Mouse (Mus musculus) limb, embryonic 11.5 days (tissue): ENCODE measurements around the gene Rpl12. TPM values are rescaled to one million over a fixed set of nuclear protein-coding genes. Genes with fewer than 3 reads are reported as not detected.

Experiments
- ATAC-seq: fragments of 200-750 bp; cut with Nextera tagmentation; 2 replicates; pipeline ENCODE4 v1.8.0; 2017; ENCODE audit warnings: low read depth; ENCODE audit not compliant: insufficient number of reproducible peaks, low FRiP score, low TSS enrichment
- DNase-seq: peaks from one replicate; pipeline ENCODE4 v3.0.0-alpha.2; 2015; ENCODE audit warnings: low spot score
- H3K27ac ChIP-seq: fragments of 300-500 bp; sonication (generic); replicated peaks from 2 replicates; pipeline ENCODE4 v1.5.1; 2014; ENCODE audit warnings: low read depth, mild to moderate bottlenecking, low read length
- H3K27me3 ChIP-seq: fragments of 300-500 bp; sonication (generic); 2 replicates; pipeline ENCODE4 v1.6.1; 2014; ENCODE audit warnings: mild to moderate bottlenecking, low read length, mixed read lengths; ENCODE audit not compliant: control insufficient read depth, insufficient read depth
- H3K36me3 ChIP-seq: fragments of 300-500 bp; sonication (generic); 2 replicates; pipeline ENCODE4 v1.6.1; 2014; ENCODE audit warnings: mild to moderate bottlenecking, low read length, moderate library complexity, mixed read lengths; ENCODE audit not compliant: control insufficient read depth, insufficient read depth
- H3K4me1 ChIP-seq: fragments of 300-500 bp; sonication (generic); 2 replicates; pipeline ENCODE4 v1.6.1; 2014; ENCODE audit warnings: low read length, mixed read lengths; ENCODE audit not compliant: control insufficient read depth, insufficient read depth
- H3K4me2 ChIP-seq: fragments of 300-500 bp; sonication (generic); 2 replicates; pipeline ENCODE4 v1.6.1; 2014; ENCODE audit warnings: low read depth, mild to moderate bottlenecking, moderate library complexity; ENCODE audit not compliant: severe bottlenecking
- H3K4me3 ChIP-seq: fragments of 300-500 bp; sonication (generic); 2 replicates; pipeline ENCODE4 v1.5.1; 2014; ENCODE audit warnings: low read depth, low read length
- H3K9ac ChIP-seq: fragments of 300-500 bp; sonication (generic); 2 replicates; pipeline ENCODE4 v1.6.1; 2014; ENCODE audit warnings: mild to moderate bottlenecking, low read length
- H3K9me3 ChIP-seq: fragments of 300-500 bp; sonication (generic); 2 replicates; pipeline ENCODE4 v1.6.1; 2016; ENCODE audit warnings: low read length; ENCODE audit not compliant: control insufficient read depth
- WGBS: fragments of 180-500 bp; shearing (Covaris S2); extraction: QIAGEN DNeasy Blood & Tissue Kit; methylation state at CpG from one replicate; pipeline ENCODE4 v1.1.7; 2014; 5-methylcytosine and 5-hydroxymethylcytosine counted together
- polyA plus RNA-seq: library from polyadenylated mRNA; unstranded; fragments of >200 nt; fragmentation: Nextera tagmentation; extraction: Ambion mirVana; gene quantifications from 2 replicates; pipeline ENCODE4 v1.2.1, GENCODE M21; 2014

The Rpl12 gene
- polyA plus RNA-seq, 1 experiment from 2014 or later, result 198 TPM

DNA sequence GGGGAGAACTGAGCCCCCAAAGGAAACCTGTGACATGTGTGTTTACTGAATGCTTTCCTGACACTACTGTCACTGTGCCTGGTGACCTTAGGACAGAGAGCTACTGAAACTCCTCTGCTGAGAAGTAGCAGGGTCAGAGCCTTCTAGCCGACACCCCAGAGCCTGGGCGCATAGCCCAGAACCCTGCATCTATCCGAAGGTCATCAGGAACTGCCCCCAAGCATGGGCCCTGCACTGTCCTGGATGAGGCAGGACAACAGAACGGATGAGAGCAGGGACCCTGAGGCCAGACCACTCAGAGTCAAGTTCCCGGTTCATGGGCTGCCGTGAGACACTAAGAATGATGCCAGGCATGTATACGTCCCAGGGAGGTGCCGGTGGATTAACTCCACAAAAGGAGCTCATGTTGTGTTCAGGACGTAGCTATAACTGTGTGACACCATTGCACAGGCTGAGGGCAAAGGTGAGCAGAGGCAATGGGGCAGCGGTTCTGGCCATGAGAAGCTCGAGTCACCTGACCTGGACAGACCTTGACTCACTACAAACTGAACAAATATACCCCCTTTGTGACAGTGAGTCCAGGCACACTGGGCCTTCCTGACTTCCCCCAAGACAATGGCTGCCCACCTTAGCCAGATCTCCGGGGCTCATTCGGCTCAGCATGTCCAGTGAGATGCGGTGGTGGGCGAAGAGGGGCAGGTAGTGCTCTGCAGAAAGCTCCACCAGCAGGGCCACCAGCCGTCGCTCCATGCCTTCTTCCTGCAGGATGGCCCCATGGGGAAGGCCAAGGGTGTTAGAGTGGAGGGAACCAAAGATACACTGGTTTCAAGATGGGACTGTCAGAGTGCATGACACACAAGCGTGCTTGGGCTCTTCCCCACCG, 32.2 kb upstream of the Rpl12 start:
- no peak for DNase-seq
- H3K27ac ChIP-seq, result no peak overlapping the region
- H3K4me3 ChIP-seq, result no peak overlapping the region
- no peak overlapping the region for H3K4me2 ChIP-seq
- no peak for ATAC-seq
- H3K4me1 ChIP-seq, result peaks cover 2% of the 10 kb centered on the region; the same call in 1 of the 2 replicates
- H3K9me3 ChIP-seq, result no peaks in the 10 kb centered on the region
- 89% methylated on average over 19 of the region's 19 CpGs for WGBS
- no peaks in the 10 kb centered on the region for H3K27me3 ChIP-seq
- H3K36me3 ChIP-seq, result peaks cover 5% of the 10 kb centered on the region; the same call in 1 of the 2 replicates
- H3K9ac ChIP-seq, result no peak overlapping the region

DNA sequence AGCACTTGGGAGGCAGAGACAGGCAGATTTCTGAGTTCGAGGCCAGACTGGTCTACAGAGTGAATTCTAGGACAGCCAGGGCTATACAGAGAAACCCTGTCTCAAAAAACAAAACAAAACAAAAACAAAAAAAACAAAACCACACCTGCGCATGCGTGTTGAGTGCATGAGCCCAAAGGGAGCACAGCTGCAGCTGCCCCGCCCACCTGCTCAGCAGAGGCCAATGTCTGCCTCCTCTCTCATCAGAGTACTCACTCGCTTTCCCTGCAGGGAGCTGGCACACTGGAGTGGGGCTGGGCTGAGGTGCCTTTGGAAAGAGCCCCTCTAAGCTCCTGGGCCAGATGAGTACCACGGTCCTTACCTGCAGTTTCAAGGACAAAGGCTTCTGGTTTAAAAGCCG, 29.6 kb upstream of the Rpl12 start:
- no peak overlapping the region for H3K4me3 ChIP-seq
- H3K9me3 ChIP-seq, result no peaks in the 10 kb centered on the region
- H3K27me3 ChIP-seq, result no peaks in the 10 kb centered on the region
- H3K36me3 ChIP-seq, result no peaks in the 10 kb centered on the region; the same call in 1 of the 2 replicates
- no peak for DNase-seq
- H3K4me2 ChIP-seq, result no peak overlapping the region
- H3K9ac ChIP-seq, result no peak overlapping the region
- H3K4me1 ChIP-seq, result peaks cover 2% of the 10 kb centered on the region; the same call in 1 of the 2 replicates
- no peak for ATAC-seq
- no peak overlapping the region for H3K27ac ChIP-seq
- 79% methylated on average over 7 of the region's 7 CpGs for WGBS

DNA sequence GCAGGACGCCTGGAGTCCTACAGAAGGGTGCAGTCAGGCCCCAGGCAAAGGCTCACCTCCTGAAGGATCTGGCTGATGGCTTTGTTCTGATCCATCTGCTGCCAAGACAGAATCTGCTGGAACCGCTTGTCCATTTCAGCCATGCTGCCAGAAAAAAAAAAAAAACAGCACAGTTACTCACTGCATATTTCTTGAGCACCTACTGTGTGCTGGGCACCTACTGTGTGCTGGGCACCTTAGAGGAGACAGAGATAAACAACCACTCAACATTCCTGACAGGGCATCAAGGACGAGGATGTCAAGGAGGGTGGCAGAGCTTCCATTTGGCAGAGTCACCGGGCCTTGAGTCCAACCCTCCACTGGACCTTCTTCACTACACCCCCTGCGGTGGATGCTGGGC, 22.6 kb upstream of the Rpl12 start:
- WGBS, result 86% methylated on average over 5 of the region's 5 CpGs
- no peak overlapping the region for H3K27ac ChIP-seq
- H3K27me3 ChIP-seq, result no peaks in the 10 kb centered on the region
- no peak overlapping the region for H3K9ac ChIP-seq
- no peaks in the 10 kb centered on the region for H3K9me3 ChIP-seq
- H3K36me3 ChIP-seq, result peaks cover 7% of the 10 kb centered on the region
- ATAC-seq (no peak), DNase-seq (no peak)
- no peaks in the 10 kb centered on the region for H3K4me1 ChIP-seq
- no peak overlapping the region for H3K4me2 ChIP-seq
- no peak overlapping the region for H3K4me3 ChIP-seq

DNA sequence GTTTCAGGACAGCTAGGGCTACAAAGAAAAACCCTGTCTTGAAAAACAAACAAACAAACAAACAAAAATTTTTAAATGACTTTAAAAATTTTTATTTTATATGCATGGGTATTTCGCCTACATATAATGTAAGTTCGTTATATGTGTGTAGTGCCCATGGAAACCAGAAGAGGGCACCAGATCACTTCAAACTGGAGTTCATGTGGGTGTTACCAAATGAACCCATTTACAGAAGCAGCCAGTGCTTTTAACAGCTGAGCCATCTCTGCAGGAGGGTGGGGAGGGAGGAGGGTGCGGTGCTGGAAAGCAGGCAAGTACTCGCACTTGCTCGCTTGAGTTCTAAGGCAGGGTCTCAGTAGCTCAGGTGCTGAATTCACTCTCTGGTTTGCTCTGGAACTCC, 21.9 kb upstream of the Rpl12 start:
- Histone ChIP-seq H3K36me3 (peaks cover 7% of the 10 kb centered on the region), H3K9me3 (no peaks in the 10 kb centered on the region), H3K4me3 (no peak overlapping the region), H3K4me1 (no peaks in the 10 kb centered on the region), H3K27me3 (no peaks in the 10 kb centered on the region), H3K4me2 (no peak overlapping the region), H3K27ac (no peak overlapping the region), H3K9ac (no peak overlapping the region)
- no peak for ATAC-seq
- 58% methylated on average over 5 of the region's 5 CpGs for WGBS
- peak; percentile 60 for DNase-seq

DNA sequence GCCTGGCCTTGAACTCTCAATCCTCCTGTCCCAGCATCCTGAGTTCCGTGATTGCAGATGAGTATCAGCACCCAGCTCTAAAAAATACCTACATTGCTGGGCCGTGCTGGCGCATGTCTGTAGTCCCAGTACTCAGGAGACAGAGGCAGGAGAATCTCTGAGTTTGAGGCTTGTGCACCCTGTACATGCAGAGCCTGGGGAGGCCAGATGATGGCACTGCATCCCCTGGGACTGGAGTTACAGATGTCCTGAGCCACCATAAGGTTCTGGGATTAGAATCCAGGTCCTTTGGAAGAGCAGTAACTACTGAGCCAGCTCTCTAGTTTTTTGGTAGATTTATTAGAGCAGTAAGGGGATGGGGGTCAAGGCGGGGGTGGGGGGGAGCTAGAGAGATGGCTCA, 20.9 kb upstream of the Rpl12 start:
- Histone ChIP-seq H3K4me2 (no peak overlapping the region), H3K9me3 (no peaks in the 10 kb centered on the region), H3K4me3 (no peak overlapping the region), H3K9ac (no peak overlapping the region), H3K4me1 (no peaks in the 10 kb centered on the region), H3K27me3 (no peaks in the 10 kb centered on the region), H3K27ac (no peak overlapping the region), H3K36me3 (peaks cover 7% of the 10 kb centered on the region)
- DNase-seq (no peak), ATAC-seq (no peak)
- 90% methylated on average over 4 of the region's 4 CpGs for WGBS

DNA sequence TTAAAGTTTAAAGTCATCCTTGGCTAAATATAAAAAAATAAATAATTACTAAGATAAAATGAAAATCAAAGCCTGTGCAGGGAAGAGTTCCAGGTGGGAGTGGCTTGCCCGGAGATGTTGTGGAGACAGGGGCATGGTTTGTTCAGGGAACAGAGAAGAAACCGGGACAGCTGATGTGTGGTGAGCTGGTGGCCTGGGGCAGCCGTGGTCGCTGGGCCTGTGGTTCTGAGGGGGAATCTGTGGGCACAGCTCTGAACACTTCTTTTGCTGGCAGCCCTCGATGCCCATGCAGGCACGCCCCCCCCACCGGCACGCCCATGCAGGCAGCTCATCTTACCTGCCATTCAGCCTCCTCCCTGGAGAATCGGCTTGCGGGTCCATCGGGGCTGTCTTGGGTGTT, 13.9 kb upstream of the Rpl12 start:
- H3K4me1 ChIP-seq, result no peaks in the 10 kb centered on the region
- H3K27ac ChIP-seq, result no peak overlapping the region
- H3K4me3 ChIP-seq, result no peak overlapping the region
- H3K27me3 ChIP-seq, result no peaks in the 10 kb centered on the region
- H3K36me3 ChIP-seq, result peaks cover 3% of the 10 kb centered on the region; the same call in 1 of the 2 replicates
- H3K4me2 ChIP-seq, result no peak overlapping the region
- 89% methylated on average over 11 of the region's 11 CpGs for WGBS
- DNase-seq (no peak), ATAC-seq (no peak)
- no peaks in the 10 kb centered on the region for H3K9me3 ChIP-seq
- H3K9ac ChIP-seq, result no peak overlapping the region

DNA sequence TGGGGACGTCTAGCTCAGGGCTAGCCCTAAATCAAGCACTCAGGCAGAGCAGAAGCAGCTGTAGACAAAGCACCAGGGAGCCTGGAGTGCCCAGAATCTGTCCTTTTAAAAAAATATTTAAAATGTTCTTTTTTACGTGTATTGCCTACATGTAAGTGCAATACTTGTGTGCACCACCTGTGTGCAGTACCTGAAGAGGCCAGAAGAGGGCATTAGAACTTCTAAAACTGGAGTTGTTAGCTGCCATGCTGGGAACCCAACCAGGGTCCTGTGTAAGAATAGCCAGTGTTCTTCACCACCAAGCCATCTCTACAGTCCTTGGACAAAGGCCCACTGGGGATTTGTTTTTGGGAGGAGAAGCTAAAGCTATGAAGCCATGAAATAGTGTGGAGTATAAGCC, 6.8 kb upstream of the Rpl12 start:
- H3K4me2 ChIP-seq, result no peak overlapping the region
- H3K4me3 ChIP-seq, result no peak overlapping the region
- H3K9ac ChIP-seq, result no peak overlapping the region
- 0 out of 2 replicates have a peak, but pooled peaks cover 2% of the 10 kb centered on the region for H3K4me1 ChIP-seq
- DNase-seq, result no peak
- no peak overlapping the region for H3K27ac ChIP-seq
- no peaks in the 10 kb centered on the region for H3K27me3 ChIP-seq
- ATAC-seq, result no peak
- H3K9me3 ChIP-seq, result no peaks in the 10 kb centered on the region
- 86% methylated on average over 2 of the region's 2 CpGs for WGBS
- peaks cover 8% of the 10 kb centered on the region for H3K36me3 ChIP-seq

DNA sequence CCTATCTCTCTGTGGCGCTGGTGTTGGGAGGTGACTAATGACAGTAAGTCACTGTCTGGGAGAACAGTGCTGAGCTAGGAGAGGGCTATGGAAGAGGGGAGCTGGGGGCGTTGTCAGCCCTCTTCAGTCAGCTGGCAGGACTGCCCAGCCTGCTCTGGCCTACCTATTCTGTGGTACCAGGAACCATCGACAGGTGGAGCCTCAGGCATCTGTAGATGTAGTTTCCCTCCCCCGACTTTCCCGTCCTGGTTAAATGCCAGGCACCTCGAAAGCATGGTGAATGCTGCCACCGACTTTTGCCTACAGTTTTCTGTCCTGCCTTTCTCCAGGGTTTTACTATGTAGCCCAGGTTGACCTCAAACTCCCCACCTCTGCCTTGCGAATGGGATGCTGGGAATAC, 4.0 kb upstream of the Rpl12 start:
- Histone ChIP-seq H3K4me3 (no peak overlapping the region), H3K9ac (no peak overlapping the region), H3K4me1 (peaks cover 9% of the 10 kb centered on the region), H3K27me3 (no peaks in the 10 kb centered on the region), H3K9me3 (no peaks in the 10 kb centered on the region), H3K4me2 (no peak overlapping the region), H3K27ac (no peak overlapping the region), H3K36me3 (peaks cover 5% of the 10 kb centered on the region)
- 55% methylated on average over 8 of the region's 8 CpGs for whole genome bisulfite sequencing
- peak; percentile 37 for DNase-seq
- no peak for ATAC-seq
